Mouse (Mus musculus): ENCODE data around the gene Dap. TPM values are rescaled to one million over a fixed set of nuclear protein-coding genes. Genes with fewer than 3 reads are reported as not detected.
A peak's percentile ranks its signal among the peaks of the same experiment; 100 is the strongest.

Dap gene
- polyA plus RNA-seq, 1 experiment from 2014 or later, result 174 TPM

DNA sequence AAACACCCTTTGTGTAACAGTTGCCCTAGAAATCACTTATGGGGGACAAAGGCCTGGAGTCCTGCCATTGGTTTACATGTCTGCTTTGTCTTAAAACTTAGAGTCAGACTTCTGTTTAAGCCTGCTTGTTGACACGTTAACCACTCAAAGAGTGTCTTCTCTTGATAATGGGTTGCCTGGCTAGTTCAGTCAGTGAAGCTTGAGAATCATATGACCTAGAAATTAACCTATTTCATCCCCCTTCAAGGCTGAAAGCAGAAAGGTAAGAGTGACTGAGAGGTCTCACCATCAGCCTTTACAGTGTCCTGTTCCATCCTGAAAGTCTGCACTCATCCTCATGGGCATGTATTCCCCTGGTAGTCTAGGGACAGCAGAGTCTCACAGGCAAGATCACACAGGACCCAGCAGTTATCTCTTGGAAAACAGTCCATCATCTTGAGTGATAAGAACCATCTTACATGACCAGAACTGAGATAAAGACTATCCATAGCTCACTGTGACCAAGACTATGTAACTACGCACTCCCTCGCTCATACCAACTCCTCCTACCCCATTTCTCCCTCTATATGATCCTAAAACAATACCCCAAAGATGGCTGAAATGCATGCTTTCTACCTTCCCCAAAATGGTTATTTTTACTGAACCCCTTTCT lies 10.4 kb upstream of the Dap start:
- TF ChIP-seq CTCF (IDR thresholded peaks at IDR 0.05), result no peak

DNA sequence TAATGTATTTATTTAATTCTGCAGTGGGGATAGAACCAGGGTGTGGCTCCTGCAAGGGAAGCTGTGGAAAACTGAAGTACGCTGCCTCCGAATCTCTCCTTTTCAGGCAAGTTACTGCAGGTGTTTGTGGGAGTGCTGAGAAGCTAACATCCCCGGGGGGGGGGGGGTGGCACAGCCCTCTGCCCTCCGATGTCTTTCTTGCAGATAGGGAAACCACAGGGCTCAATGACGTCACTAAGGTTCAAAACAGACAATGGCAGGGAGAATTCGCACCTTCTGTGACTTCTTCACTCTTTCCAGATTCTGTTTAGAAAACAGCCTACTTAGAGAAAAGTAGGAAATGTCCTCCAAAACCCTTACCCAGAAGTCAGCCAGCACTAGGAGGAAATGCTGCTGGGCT lies 1.9 kb upstream of the Dap start:
- H3K27me3 ChIP-seq, result no peaks in the 10 kb centered on the region
- ChIA-PET POLR2A (no interaction called here), CTCF (no interaction called here)
- DNase-seq (ENCODE audit: low read depth, low spot score) (no peak), ATAC-seq (no peak)
- TF ChIP-seq CTCF (IDR thresholded peaks at IDR 0.05), result no peak
- in situ Hi-C loops (cut with MboI; ENCODE audit: low pct_unique_long_range_greater_than_20kb), result loop anchor here (5.0 kb wide), 1 partner anchor 35 kb away; no protein-coding TSS in a partner anchor

More for the DNA sequence above, 10.4 kb upstream of the Dap start:
- CTCF ChIA-PET, result interaction anchor here (0.7 kb wide), 1 partner anchor 10 kb away, joined by 3 read pairs; no protein-coding TSS in a partner anchor
- in situ Hi-C loops (cut with MboI; ENCODE audit: low pct_unique_long_range_greater_than_20kb), result no loop called here
- H3K27me3 ChIP-seq, result no peaks in the 10 kb centered on the region
- POLR2A ChIA-PET, result no interaction called here
- ATAC-seq, result no peak
- DNase-seq (ENCODE audit: low read depth, low spot score), result no peak

DNA sequence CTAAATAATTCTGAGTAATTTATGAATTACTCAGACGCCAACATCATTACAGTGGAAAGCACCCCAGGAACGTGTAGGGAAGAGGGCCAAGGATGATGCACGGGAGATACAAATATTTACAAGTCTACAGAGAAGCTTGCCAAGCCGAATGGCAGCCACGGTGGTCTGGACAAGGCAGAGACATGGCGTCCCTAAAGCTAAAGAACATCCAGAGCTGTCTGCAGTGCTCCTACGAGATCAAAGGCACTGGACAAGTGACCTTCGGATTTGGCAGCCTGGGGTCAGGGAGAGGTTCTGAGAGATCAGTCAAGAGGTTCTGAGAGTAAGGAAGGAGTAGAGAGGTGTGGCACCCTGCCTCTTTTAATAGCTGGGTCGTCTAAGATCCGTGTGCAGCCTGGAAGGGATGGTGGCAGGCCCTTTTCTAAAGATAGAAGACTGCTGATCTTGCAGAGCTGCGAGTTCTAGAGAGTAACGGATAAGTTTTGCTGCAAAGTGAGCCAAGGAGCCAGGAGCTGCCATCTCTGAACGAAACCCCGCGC lies 449 bp upstream of the Dap start:
- ATAC-seq (no peak), DNase-seq (ENCODE audit: low read depth, low spot score) (no peak)
- in situ Hi-C loops (cut with MboI; ENCODE audit: low pct_unique_long_range_greater_than_20kb), result loop anchor here (5.0 kb wide), 1 partner anchor 36 kb away; no protein-coding TSS in a partner anchor
- H3K27me3 ChIP-seq, result no peaks in the 10 kb centered on the region
- ChIA-PET POLR2A (interaction anchor here (1.1 kb wide), 2 partner anchors 11 kb away, joined by 3 read pairs; no protein-coding TSS in a partner anchor), CTCF (interaction anchor here (0.8 to 1.9 kb wide), 3 partner anchors 9 to 73 kb away, joined by 3 to 4 read pairs (median 3); no protein-coding TSS in a partner anchor)
- no peak for TF ChIP-seq CTCF (IDR thresholded peaks at IDR 0.05)

DNA sequence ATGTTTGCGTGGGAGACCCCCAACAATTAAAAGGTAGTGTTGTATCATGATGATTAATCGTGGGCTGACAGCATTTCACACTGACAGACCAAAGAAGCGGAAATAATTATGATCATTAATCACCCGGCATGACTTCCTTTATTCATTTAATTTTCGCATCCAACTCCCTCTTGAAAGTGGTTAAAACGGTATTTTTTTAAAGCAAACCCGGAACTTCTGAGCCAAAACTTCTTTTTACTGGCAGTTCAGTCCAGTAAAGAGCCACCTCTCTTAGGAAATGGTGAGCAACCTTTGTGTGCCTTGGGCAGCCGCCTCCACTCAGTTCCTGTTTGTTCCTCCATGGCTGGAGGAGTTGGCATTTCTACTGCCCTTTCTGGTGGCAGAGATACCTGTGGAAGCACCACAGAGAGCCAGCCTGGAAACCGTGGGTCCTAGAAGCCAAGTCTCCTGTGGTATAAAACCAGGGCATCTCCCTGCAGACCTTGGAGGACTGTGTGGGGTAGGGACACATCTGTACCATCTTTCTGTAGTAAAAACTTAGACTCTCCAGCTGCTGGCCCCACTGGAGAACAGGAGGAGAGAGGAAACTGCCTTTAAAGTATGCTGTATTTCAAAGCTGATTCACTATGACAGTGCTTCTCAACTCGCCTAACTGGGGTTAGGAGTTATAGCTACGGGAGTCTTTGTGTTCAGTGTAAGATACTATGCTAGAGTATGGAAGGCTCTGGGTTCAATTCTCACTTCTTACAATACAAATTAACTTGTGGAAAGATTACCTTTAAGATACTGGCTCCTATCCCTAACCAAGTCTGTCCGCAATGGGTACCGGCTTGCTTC lies 910 bp downstream of the Dap start:
- in situ Hi-C loops (cut with MboI; ENCODE audit: low pct_unique_long_range_greater_than_20kb), result loop anchor here (5.0 kb wide), 1 partner anchor 38 kb away; no protein-coding TSS in a partner anchor
- CTCF ChIA-PET, result interaction anchor here (0.5 to 1.9 kb wide), 5 partner anchors 11 to 107 kb away, joined by 3 to 4 read pairs (median 4); no protein-coding TSS in a partner anchor
- TF ChIP-seq CTCF (IDR thresholded peaks at IDR 0.05), result no peak
- DNase-seq (ENCODE audit: low read depth, low spot score), result no peak
- H3K27me3 ChIP-seq, result no peaks in the 10 kb centered on the region
- POLR2A ChIA-PET, result interaction anchor here (1.1 kb wide), 1 partner anchor 10 kb away, joined by 3 read pairs; no protein-coding TSS in a partner anchor
- ATAC-seq, result peak; percentile 42

DNA sequence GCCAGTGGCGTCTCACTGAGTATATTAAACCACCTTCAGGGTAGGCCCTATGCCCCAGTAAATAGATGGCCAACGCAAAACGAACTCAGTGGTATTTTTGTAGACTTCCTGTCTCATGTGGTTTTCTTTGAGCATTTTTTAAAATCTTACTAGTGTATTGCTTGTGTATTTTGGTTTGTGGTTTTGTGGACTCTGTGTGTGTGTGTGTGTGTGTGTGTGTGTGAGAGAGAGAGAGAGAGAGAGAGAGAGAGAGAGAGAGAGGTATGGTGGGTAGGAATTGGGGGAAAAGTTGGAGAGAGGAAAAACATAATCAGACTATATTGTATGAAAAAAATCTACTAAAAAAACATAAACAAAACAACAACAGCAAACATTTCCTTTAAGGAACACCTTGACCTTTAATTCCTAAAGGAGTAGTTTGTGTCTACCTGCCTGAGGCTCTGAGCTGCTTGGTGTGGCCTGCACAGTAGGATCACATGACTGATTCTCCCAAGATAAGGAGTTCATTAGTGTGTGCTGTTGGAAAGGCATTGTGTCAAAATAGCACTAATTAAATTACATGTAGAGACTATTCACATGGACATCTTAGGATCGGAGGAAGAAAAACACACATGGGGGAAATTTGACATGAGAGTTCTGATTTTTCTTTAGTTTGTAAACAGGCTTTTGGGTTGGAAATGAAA lies 1.7 kb downstream of the Dap start:
- in situ Hi-C loops (cut with MboI; ENCODE audit: low pct_unique_long_range_greater_than_20kb), result no loop called here
- POLR2A ChIA-PET, result no interaction called here
- no peak for TF ChIP-seq CTCF (IDR thresholded peaks at IDR 0.05)
- H3K27me3 ChIP-seq, result no peaks in the 10 kb centered on the region
- no peak for DNase-seq (ENCODE audit: low read depth, low spot score)
- ATAC-seq, result no peak
- CTCF ChIA-PET, result interaction anchor here (1.2 to 2.3 kb wide), 3 partner anchors 10 to 45 kb away, joined by 4 to 6 read pairs (median 4); no protein-coding TSS in a partner anchor

DNA sequence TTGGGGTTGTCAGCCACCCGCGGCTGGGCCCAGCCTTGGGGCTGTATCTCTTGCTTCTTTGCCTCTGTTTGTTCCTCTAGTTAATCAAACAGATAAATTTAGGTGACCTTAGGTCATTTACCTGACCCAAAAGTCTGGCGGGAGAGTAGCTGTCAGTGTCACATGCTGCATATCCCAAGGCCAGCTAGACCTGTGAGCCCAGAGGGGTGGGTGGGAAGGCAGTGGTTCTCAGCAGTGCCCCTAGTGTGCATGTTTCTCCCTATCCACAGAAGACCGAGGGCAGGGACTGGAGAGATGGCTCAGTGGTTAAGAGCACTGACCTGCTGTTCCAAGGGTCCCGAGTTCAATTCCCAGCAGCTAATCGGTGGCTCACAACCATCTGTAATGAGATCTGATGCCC lies 2.4 kb downstream of the Dap start:
- no peak for DNase-seq (ENCODE audit: low read depth, low spot score)
- ATAC-seq, result no peak
- CTCF ChIA-PET, result interaction anchor here (1.2 to 2.3 kb wide), 3 partner anchors 10 to 45 kb away, joined by 4 to 6 read pairs (median 4); no protein-coding TSS in a partner anchor
- H3K27me3 ChIP-seq, result no peaks in the 10 kb centered on the region
- in situ Hi-C loops (cut with MboI; ENCODE audit: low pct_unique_long_range_greater_than_20kb), result no loop called here
- POLR2A ChIA-PET, result no interaction called here
- no peak for TF ChIP-seq CTCF (IDR thresholded peaks at IDR 0.05)

DNA sequence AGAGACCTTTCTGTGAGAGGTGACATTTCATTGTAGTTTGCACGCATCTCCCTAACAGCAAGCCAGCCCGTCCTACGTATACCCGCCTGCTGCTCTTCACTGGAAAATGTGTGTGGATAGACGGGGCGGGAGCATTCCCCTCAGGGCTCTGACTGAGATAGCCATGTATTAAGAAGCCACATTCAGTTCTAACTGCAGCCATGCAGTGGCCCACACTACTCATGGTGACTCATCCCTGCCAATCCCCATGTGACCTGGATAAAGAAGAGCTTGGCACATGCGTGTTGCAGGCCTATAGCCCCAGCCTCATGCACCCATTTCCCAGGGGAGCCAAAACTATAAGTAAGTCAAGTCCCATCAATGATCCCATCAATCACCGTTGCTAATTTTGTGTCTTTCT lies 3.7 kb downstream of the Dap start:
- no peak for DNase-seq (ENCODE audit: low read depth, low spot score)
- in situ Hi-C loops (cut with MboI; ENCODE audit: low pct_unique_long_range_greater_than_20kb), result no loop called here
- POLR2A ChIA-PET, result no interaction called here

DNA sequence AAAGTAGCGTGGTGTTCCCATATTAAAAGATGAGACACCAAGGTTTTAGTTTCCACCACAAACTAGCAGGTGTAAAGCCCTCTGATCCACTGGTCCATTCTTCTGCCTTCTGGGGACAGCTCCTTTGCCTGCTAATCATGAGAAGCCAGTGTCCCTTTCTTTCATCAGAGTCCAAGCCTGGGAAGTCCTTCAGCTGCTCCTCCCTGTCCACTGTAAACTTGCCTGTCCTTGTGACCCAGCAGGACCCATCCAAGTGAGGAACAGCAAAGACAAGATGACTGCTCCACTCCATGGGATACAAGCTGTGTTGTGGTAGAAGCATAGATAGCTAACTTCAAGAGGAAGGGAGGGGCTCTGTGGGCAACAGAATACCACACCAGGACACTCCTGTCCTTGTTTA lies 8.9 kb downstream of the Dap start:
- TF ChIP-seq CTCF (IDR thresholded peaks at IDR 0.05), result no peak
- no peaks in the 10 kb centered on the region for H3K27me3 ChIP-seq
- no peak for DNase-seq (ENCODE audit: low read depth, low spot score)
- ChIA-PET CTCF (no interaction called here), POLR2A (interaction anchor here (0.6 kb wide), 1 partner anchor 221 kb away, joined by 3 read pairs; no protein-coding TSS in a partner anchor)
- ATAC-seq, result no peak
- in situ Hi-C loops (cut with MboI; ENCODE audit: low pct_unique_long_range_greater_than_20kb), result no loop called here

More for the DNA sequence above, 3.7 kb downstream of the Dap start:
- no peak for TF ChIP-seq CTCF (IDR thresholded peaks at IDR 0.05)
- CTCF ChIA-PET, result interaction anchor here (2.3 kb wide), 1 partner anchor 37 kb away, joined by 6 read pairs; no protein-coding TSS in a partner anchor
- no peaks in the 10 kb centered on the region for H3K27me3 ChIP-seq
- no peak for ATAC-seq

DNA sequence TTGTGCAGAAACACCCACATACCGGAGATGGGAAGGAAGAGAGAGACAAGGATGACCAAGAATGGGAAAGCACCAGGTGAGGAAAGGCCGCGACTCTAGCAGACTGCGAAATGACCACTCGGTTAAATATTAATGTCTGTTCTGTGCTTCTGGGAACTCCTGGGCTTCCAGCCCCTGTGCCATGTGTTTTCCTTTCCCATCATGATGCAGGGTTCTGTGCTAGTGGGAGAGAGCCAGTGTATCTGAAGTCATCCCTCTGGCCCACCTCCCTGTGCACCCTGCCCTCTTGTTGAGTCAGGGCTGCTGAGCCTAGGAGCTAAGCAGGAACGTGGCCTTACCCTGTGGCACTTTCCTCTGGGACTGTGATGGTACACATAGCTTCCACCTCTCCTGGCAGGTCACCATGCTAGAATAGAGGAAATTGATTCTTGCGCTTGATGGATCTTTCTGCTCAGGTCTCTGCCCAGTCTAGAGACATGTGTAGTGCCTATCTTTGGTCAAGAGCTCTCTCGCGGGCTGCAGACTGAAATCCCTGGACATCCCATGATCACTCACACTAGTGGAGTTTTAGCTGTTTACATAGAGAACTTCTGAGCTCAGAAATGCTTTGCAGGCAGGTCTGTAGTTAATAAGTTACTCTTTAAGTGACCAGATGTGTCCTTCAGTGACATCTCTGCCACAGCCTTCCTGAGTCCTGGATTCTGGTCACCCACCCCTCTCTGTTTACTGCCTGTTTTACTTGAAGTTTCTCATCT lies 11.9 kb downstream of the Dap start:
- in situ Hi-C loops (cut with MboI; ENCODE audit: low pct_unique_long_range_greater_than_20kb), result no loop called here
- ChIA-PET CTCF (interaction anchor here (1.3 to 1.8 kb wide), 2 partner anchors 9 to 10 kb away, joined by 3 to 4 read pairs; no protein-coding TSS in a partner anchor), POLR2A (no interaction called here)
- ATAC-seq (peak; percentile 91), DNase-seq (ENCODE audit: low read depth, low spot score) (peak; percentile 87)
- no peaks in the 10 kb centered on the region for H3K27me3 ChIP-seq
- no peak for TF ChIP-seq CTCF (IDR thresholded peaks at IDR 0.05)

Measured in Patski (cell line).